Mouse (Mus musculus) embryonic facial prominence, embryonic 15.5 days (tissue): ENCODE data around the gene Zfp128. TPM values are rescaled to one million over a fixed set of nuclear protein-coding genes. Genes with fewer than 3 reads are reported as not detected.
"Not testable (repeated sequence)": the region's sequence is repeated elsewhere in the genome, so short reads cannot be mapped to it uniquely, and the experiment has no call there.

ENCODE experiments used
- ATAC-seq: fragments of 200-750 bp; cut with Nextera tagmentation; 2 replicates; pipeline ENCODE4 v1.8.0; 2017; ENCODE audit warnings: low read depth, moderate TSS enrichment; ENCODE audit not compliant: insufficient number of reproducible peaks, low FRiP score, low TSS enrichment
- H3K27ac ChIP-seq: fragments of 300-500 bp; sonication (generic); replicated peaks from 2 replicates; pipeline ENCODE4 v1.5.1; 2015; ENCODE audit warnings: mild to moderate bottlenecking, inconsistent platforms
- H3K27me3 ChIP-seq: fragments of 300-500 bp; sonication (generic); 2 replicates; pipeline ENCODE4 v1.6.1; 2015; ENCODE audit warnings: inconsistent platforms
- H3K36me3 ChIP-seq: fragments of 300-500 bp; sonication (generic); 2 replicates; pipeline ENCODE4 v1.6.1; 2015; ENCODE audit warnings: mild to moderate bottlenecking, inconsistent platforms
- H3K4me1 ChIP-seq: fragments of 300-500 bp; sonication (generic); 2 replicates; pipeline ENCODE4 v1.6.1; 2015; ENCODE audit warnings: inconsistent platforms
- H3K4me2 ChIP-seq: fragments of 300-500 bp; sonication (generic); replicated peaks from 2 replicates; pipeline ENCODE4 v1.6.1; 2015; ENCODE audit warnings: mild to moderate bottlenecking, inconsistent platforms
- H3K4me3 ChIP-seq: fragments of 300-500 bp; sonication (generic); replicated peaks from 2 replicates; pipeline ENCODE4 v1.5.1; 2015; ENCODE audit warnings: mild to moderate bottlenecking, inconsistent platforms
- H3K9ac ChIP-seq: fragments of 300-500 bp; sonication (generic); 2 replicates; pipeline ENCODE4 v1.6.1; 2015; ENCODE audit warnings: inconsistent platforms
- H3K9me3 ChIP-seq: fragments of 300-500 bp; sonication (generic); replicated peaks from 2 replicates; pipeline ENCODE4 v1.6.1; 2016; ENCODE audit warnings: inconsistent platforms
- WGBS: fragments of 180-500 bp; shearing (Covaris S2); methylation state at CpG from one replicate; pipeline ENCODE4 v1.1.7; 2015; 5-methylcytosine and 5-hydroxymethylcytosine counted together
- polyA plus RNA-seq: library from polyadenylated mRNA; unstranded; fragments of >200 nt; fragmentation: Nextera tagmentation; extraction: Ambion mirVana; gene quantifications from 2 replicates; pipeline ENCODE4 v1.2.1, GENCODE M21; 2015

Gene Zfp128
- polyA plus RNA-seq, 1 experiment from 2014 or later, result 5.1 TPM

DNA sequence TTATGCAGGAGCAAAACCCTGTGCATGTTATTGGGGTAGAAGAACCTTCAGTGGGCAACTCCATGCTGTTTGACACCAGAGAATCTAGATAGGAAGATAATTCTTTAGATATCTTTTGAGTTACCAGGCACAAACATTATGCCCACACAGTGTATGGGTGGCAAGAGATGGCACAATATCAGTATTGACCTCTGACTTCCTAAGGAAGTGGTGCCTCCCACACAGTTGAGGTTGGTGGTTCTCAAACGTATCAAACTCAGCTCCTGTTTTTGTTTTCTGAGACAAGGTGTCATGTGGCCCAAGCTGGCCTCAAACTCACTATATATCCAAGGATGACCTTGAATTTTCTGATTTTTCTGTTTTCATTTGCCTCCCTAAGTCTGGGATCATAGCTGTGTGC lies 10.4 kb downstream of the Zfp128 start:
- Histone ChIP-seq H3K4me2 (no peak overlapping the region), H3K27me3 (no peaks in the 10 kb centered on the region), H3K4me1 (no peaks in the 10 kb centered on the region), H3K4me3 (no peak overlapping the region), H3K36me3 (peaks cover 42% of the 10 kb centered on the region), H3K9me3 (no peaks in the 10 kb centered on the region), H3K9ac (no peak overlapping the region), H3K27ac (no peak overlapping the region)
- WGBS, result 71% methylated on average over 1 of the region's 1 CpGs
- ATAC-seq, result no peak

DNA sequence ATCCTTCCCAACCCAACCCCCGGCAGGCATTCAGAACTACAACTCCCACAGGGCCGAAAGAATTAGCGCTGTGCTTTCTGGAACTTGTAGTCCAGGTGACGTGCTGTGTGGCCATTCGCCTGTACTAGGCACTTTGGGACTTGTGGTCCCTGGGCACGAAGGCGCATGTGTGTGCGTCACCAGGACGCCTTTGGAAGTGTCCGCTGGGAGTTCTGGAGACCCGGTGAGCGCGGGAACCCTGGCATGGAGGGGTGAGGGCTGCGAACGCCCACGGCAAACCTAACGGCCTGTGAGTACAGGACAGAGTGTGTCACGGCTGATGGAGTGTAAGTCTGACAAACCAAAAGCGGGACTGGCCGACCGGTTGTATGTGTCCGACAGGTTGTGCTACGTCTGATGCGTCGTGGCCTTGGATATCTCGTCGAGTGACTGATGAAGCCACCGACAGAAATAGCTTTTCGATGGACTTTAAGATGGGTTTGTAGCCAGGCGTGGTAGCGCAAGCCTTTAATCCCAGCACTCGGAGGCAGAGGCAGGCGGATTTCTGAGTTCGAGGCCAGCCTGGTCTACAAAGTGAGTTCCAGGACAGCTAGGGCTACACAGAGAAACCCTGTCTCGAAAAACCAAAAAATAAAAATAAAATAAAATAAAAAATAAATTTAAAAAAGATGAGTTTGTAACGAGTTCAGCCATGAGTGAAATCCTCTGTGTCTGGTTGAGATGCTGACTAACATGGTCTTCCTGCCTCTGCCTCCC lies 16.9 kb downstream of the Zfp128 start, which contains the start of gene Zscan22:
Gene Zscan22 (plus strand): TSS at position 161 of the 756 bp plus-strand sequence.
- WGBS, result 5% methylated on average over 36 of the region's 36 CpGs
- Histone ChIP-seq H3K36me3 (no peaks in the 10 kb centered on the region), H3K4me3 (peak within 1 kb of the TSS; percentile 78), H3K27me3 (no peaks in the 10 kb centered on the region), H3K9ac (peak within 1 kb of the TSS; percentile 64), H3K9me3 (no peaks in the 10 kb centered on the region), H3K4me2 (peak within 1 kb of the TSS; percentile 50), H3K4me1 (peaks cover 8% of the 10 kb centered on the region; the same call in 1 of the 2 replicates), H3K27ac (0 out of 2 replicates have a peak within 1 kb of the TSS, but pooled peaks have one; percentile 48)
- peak; percentile 97 for ATAC-seq

GRCm38 (mm10) chr7:12901517-12901916 lies 20.5 kb downstream of the Zfp128 start:
- H3K9ac ChIP-seq, result no peak overlapping the region
- H3K36me3 ChIP-seq, result peaks cover 30% of the 10 kb centered on the region
- no peak for ATAC-seq
- no peak overlapping the region for H3K4me2 ChIP-seq
- H3K4me1 ChIP-seq, result peaks cover 8% of the 10 kb centered on the region; the same call in 1 of the 2 replicates
- H3K27ac ChIP-seq, result no peak overlapping the region
- H3K27me3 ChIP-seq, result no peaks in the 10 kb centered on the region
- H3K9me3 ChIP-seq, result no peaks in the 10 kb centered on the region
- 90% methylated on average over 5 of the region's 5 CpGs for WGBS
- no peak overlapping the region for H3K4me3 ChIP-seq

- Histone ChIP-seq H3K27ac (no peak overlapping the region), H3K36me3 (peaks cover 51% of the 10 kb centered on the region), H3K9ac (no peak overlapping the region), H3K4me2 (no peak overlapping the region), H3K9me3 (no peaks in the 10 kb centered on the region), H3K4me3 (no peak overlapping the region), H3K4me1 (0 out of 2 replicates have a peak, but pooled peaks cover 3% of the 10 kb centered on the region), H3K27me3 (no peaks in the 10 kb centered on the region)
- ATAC-seq, result no peak
- 54% methylated on average over 10 of the region's 10 CpGs for WGBS
These were observed 22.6 kb downstream of the Zfp128 start for GRCm38 (mm10) chr7:12903623-12904022.

DNA sequence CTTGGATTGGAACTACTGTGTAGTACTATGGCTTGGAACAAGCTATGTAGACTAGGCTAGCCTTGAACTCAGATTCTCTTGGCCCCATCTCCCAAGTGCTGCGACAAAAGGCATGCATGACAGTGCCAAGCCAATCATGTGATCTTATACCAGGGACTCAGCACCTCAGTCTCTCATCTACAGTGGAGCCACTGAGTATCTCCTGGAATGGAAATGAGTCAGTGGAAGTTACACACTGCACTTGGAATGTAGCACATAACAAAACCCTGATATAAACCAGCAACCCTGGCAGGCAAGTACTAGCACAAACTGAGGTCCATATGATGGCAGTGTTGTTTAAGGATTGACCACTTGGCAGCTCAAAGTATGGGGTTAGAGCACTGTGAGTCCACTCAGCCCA lies 24.2 kb downstream of the Zfp128 start:
- H3K4me1 ChIP-seq, result peaks cover 9% of the 10 kb centered on the region
- H3K4me2 ChIP-seq, result no peak overlapping the region
- ATAC-seq, result no peak
- H3K27ac ChIP-seq, result no peak overlapping the region
- no peaks in the 10 kb centered on the region for H3K9me3 ChIP-seq
- H3K9ac ChIP-seq, result no peak overlapping the region
- no peak overlapping the region for H3K4me3 ChIP-seq
- 82% methylated on average over 1 of the region's 1 CpGs for WGBS
- peaks cover 56% of the 10 kb centered on the region for H3K36me3 ChIP-seq
- H3K27me3 ChIP-seq, result no peaks in the 10 kb centered on the region

GRCm38 (mm10) chr7:12909498-12909962 lies 28.6 kb downstream of the Zfp128 start:
- Histone ChIP-seq H3K27me3 (no peaks in the 10 kb centered on the region), H3K9me3 (no peaks in the 10 kb centered on the region), H3K4me2 (peak overlapping the region; percentile 54), H3K9ac (peak overlapping the region; percentile 40; the same call in 1 of the 2 replicates), H3K4me1 (peaks cover 9% of the 10 kb centered on the region), H3K36me3 (peaks cover 45% of the 10 kb centered on the region), H3K27ac (peak overlapping the region; percentile 92), H3K4me3 (peak overlapping the region; percentile 56)
- ATAC-seq, result no peak; the same call in 1 of the 2 replicates
- WGBS, result 45% methylated on average over 7 of the region's 7 CpGs

GRCm38 (mm10) chr7:12910181-12910668 lies 29.2 kb downstream of the Zfp128 start:
- Histone ChIP-seq H3K9me3 (no peaks in the 10 kb centered on the region), H3K4me3 (peak overlapping the region; percentile 56), H3K4me1 (peaks cover 9% of the 10 kb centered on the region), H3K9ac (peak overlapping the region; percentile 40), H3K27me3 (no peaks in the 10 kb centered on the region), H3K4me2 (peak overlapping the region; percentile 54), H3K27ac (peak overlapping the region; percentile 92), H3K36me3 (peaks cover 38% of the 10 kb centered on the region)
- WGBS, result 6% methylated on average over 19 of the region's 19 CpGs
- ATAC-seq, result peak; percentile 72

- no peaks in the 10 kb centered on the region for H3K9me3 ChIP-seq
- no peak overlapping the region for H3K4me3 ChIP-seq
- H3K9ac ChIP-seq, result no peak overlapping the region
- H3K36me3 ChIP-seq, result peaks cover 5% of the 10 kb centered on the region
- no peaks in the 10 kb centered on the region for H3K27me3 ChIP-seq
- no peak for ATAC-seq
- H3K27ac ChIP-seq, result no peak overlapping the region
- H3K4me2 ChIP-seq, result no peak overlapping the region
- peaks cover 9% of the 10 kb centered on the region for H3K4me1 ChIP-seq
These were observed 32.6 kb downstream of the Zfp128 start for GRCm38 (mm10) chr7:12913556-12913955.

- WGBS, result 82% methylated on average over 7 of the region's 8 CpGs
- H3K4me1 ChIP-seq, result peaks cover 23% of the 10 kb centered on the region
- H3K36me3 ChIP-seq, result peaks cover 23% of the 10 kb centered on the region
- H3K9ac ChIP-seq, ATAC-seq, H3K9me3 ChIP-seq, H3K4me2 ChIP-seq, H3K4me3 ChIP-seq, H3K27ac ChIP-seq, H3K27me3 ChIP-seq: not testable (repeated sequence)
These were observed 39.5 kb downstream of the Zfp128 start for GRCm38 (mm10) chr7:12920495-12920894.

DNA sequence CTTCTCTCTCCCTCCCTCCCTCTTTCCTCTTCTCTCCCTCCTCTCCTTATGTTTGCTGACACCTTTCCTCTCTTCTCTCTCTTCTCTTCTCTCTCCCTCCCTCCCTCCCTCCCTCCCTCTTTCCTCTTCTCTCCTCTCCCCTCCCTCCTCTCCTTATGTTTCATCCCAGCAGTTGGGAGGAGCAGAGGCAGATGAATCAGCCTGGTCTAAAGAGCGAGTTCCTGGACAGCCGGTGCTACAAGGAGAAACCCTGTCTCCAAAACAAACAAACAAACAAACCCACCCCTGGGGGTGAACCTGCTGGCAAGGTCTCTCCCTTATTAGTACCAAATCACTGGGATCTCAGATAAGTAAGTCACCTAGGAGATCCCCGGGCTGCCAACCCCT lies 40.3 kb downstream of the Zfp128 start:
- peak overlapping the region; percentile 98 for H3K27ac ChIP-seq
- H3K9me3 ChIP-seq, result no peaks in the 10 kb centered on the region
- 2% methylated on average over 3 of the region's 3 CpGs for WGBS
- H3K4me3 ChIP-seq, result peak overlapping the region; percentile 99
- peak; percentile 5; the same call in 1 of the 2 replicates for ATAC-seq
- H3K4me1 ChIP-seq, result peaks cover 30% of the 10 kb centered on the region
- H3K4me2 ChIP-seq, result peak overlapping the region; percentile 86
- peak overlapping the region; percentile 69 for H3K9ac ChIP-seq
- peaks cover 32% of the 10 kb centered on the region for H3K36me3 ChIP-seq
- H3K27me3 ChIP-seq, result no peaks in the 10 kb centered on the region

DNA sequence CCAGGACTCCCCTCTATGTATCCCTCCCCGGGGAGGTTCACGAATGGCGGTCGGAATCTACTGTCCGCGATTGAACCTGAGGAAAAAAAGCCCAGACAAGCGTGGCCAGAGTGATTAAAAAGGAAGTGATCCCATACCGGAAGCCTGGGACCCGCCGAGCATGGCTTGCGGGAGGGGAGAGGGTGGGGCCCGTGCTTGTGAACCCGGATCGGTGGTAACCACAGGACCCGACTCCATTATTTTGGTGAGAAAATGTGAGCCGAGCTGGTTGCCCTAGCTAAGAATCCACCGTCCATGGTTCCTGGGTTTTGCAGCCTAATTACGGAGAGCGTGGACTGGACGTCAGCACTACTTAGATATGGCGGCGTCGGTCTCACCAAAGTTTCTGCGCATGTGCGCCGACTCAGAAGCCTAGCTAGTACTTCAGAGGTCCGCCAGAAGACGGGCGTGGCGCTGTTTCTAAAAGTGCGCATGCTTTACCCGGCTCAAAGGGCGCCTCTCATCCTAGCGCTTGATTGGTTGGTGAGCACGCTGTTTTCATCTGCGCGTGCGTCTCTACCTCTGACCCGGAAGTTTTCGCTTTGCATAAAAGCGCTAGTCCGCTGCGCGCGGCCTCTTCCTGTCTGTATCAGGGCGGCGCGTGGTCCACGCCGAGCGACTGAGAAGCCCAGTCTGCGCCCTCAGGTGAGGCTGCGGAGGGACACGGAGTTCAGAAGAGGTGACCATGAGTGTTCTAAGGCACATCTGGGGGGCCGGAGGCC lies 40.9 kb downstream of the Zfp128 start, which contains the start of gene Rps5:
Gene Rps5 (plus strand): TSS at position 586 of the 761 bp plus-strand sequence.
- peaks cover 37% of the 10 kb centered on the region for H3K36me3 ChIP-seq
- no peaks in the 10 kb centered on the region for H3K9me3 ChIP-seq
- WGBS, result under 1% methylated on average over 55 of the region's 55 CpGs
- peak within 1 kb of the TSS; percentile 99 for H3K4me3 ChIP-seq
- peaks cover 4% of the 10 kb centered on the region; the same call in 1 of the 2 replicates for H3K27me3 ChIP-seq
- H3K4me1 ChIP-seq, result peaks cover 35% of the 10 kb centered on the region
- H3K4me2 ChIP-seq, result peak within 1 kb of the TSS; percentile 87
- peak within 1 kb of the TSS; percentile 98 for H3K27ac ChIP-seq
- peak within 1 kb of the TSS; percentile 93 for H3K9ac ChIP-seq
- ATAC-seq, result peak; percentile 98
